Mouse (Mus musculus): ENCODE measurements around the gene Gucd1. TPM values are rescaled to one million over a fixed set of nuclear protein-coding genes. Genes with fewer than 3 reads are reported as not detected.

The Gucd1 gene
- total and polyA plus RNA-seq, 2 experiments = 115 to 166 TPM

GRCm38 (mm10) chr10:75520581-75520980 lies 2.8 kb upstream of the Gucd1 start:
- Histone ChIP-seq H3K9ac (ENCODE audit: low read depth, low read length) (no peak overlapping the region), H3K36me3 (ENCODE audit: control insufficient read depth, insufficient read depth, low read length) (peaks cover 22% of the 10 kb centered on the region), H3K4me1 (ENCODE audit: control insufficient read depth, insufficient read depth, low read length) (peaks cover 21% of the 10 kb centered on the region), H3K4me3 (ENCODE audit: insufficient read depth, low read depth, low read length) (no peak overlapping the region), H3K27me3 (ENCODE audit: control insufficient read depth, insufficient read depth, low read length) (no peaks in the 10 kb centered on the region), H3K79me2 (ENCODE audit: control insufficient read depth, insufficient read depth, low read length) (peaks cover 44% of the 10 kb centered on the region; the same call in 1 of the 2 replicates), H3K27ac (replicated peaks; ENCODE audit: insufficient read depth, low read depth, low read length) (no peak overlapping the region)
- TF ChIP-seq POLR2A (IDR thresholded peaks at IDR 0.05; ENCODE audit: extremely low read depth, insufficient read depth, low read length) (no peak), CTCF (IDR thresholded peaks at IDR 0.05; ENCODE audit: low read depth, low read length) (no peak)
- 92% methylated on average over 5 of the region's 5 CpGs for WGBS
- no peak for DNase-seq (ENCODE audit: extremely low read depth, low read depth, low spot score)

DNA sequence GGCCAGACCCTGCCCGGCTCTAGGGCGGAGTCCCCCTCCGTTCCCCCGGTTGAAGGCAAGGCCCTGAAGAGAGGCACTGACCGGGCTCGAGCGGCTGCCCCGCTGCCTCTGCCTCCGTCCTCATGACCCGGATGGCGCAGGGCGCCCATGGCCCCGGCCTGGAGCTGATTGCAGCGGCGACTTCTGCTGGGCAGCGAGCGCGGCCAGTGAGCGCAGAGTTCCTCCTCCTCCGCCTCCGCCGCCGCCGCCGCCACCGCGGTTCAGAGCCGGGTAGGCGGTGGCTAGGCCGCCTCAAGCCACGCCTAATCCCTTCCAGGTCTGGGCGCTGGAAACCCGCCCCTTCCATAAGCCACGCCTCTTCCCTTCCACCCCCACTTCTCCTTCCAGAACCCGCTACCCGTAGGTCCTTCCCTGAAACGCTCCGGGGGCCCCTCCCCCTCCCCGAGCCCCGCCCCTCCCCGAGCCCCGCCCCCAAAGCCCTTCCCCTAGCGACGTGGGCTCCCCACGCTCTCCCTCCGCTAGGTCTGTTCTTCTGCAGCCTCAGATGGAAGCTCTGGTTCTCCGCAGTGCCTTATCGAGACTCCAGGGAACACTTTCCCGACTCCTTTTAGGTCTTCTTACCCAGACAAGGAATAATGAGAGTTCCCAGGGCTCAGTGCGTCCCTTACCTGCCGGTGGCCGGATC lies 557 bp downstream of the Gucd1 start, which contains the start of gene Snrpd3:
Gene Snrpd3, plus strand, starts transcription at position 479 of the 685 bp plus-strand sequence.
- WGBS = 1% methylated on average over 43 of the region's 52 CpGs
- Histone ChIP-seq H3K4me1 (ENCODE audit: control insufficient read depth, insufficient read depth, low read length) (peaks cover 37% of the 10 kb centered on the region), H3K27me3 (ENCODE audit: control insufficient read depth, insufficient read depth, low read length) (no peaks in the 10 kb centered on the region), H3K27ac (replicated peaks; ENCODE audit: insufficient read depth, low read depth, low read length) (peak within 1 kb of the TSS; percentile 100), H3K4me3 (ENCODE audit: insufficient read depth, low read depth, low read length) (peak within 1 kb of the TSS; percentile 92), H3K79me2 (ENCODE audit: control insufficient read depth, insufficient read depth, low read length) (peaks cover 41% of the 10 kb centered on the region; the same call in 1 of the 2 replicates), H3K9ac (ENCODE audit: low read depth, low read length) (peak within 1 kb of the TSS; percentile 99), H3K36me3 (ENCODE audit: control insufficient read depth, insufficient read depth, low read length) (peaks cover 10% of the 10 kb centered on the region)
- peak; percentile 93 for DNase-seq (ENCODE audit: extremely low read depth, low read depth, low spot score)
- TF ChIP-seq CTCF (IDR thresholded peaks at IDR 0.05; ENCODE audit: low read depth, low read length) (no peak), POLR2A (IDR thresholded peaks at IDR 0.05; ENCODE audit: extremely low read depth, insufficient read depth, low read length) (peak; percentile 95)

DNA sequence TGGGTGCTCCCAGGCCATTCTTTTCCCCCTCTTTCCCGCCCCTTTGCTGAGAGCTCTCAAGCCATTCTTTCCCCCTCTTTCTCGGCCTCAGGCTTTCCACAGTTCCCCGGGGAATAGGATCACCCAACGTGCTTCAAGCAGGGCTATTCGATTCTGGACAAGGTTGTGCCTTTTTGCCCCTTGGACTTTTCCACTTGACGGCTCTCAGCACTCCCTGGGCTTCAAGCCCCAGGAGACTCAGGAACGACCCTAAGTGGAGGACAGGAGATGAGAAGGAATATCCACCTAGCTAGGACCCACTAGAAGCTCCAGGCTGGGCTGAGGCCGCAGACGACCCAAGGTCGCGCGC lies 1.1 kb downstream of the Gucd1 start:
- Histone ChIP-seq H3K27ac (replicated peaks; ENCODE audit: insufficient read depth, low read depth, low read length) (peak overlapping the region; percentile 100), H3K79me2 (ENCODE audit: control insufficient read depth, insufficient read depth, low read length) (peaks cover 39% of the 10 kb centered on the region; the same call in 1 of the 2 replicates), H3K36me3 (ENCODE audit: control insufficient read depth, insufficient read depth, low read length) (peaks cover 13% of the 10 kb centered on the region), H3K27me3 (ENCODE audit: control insufficient read depth, insufficient read depth, low read length) (no peaks in the 10 kb centered on the region), H3K4me3 (ENCODE audit: insufficient read depth, low read depth, low read length) (peak overlapping the region; percentile 92), H3K4me1 (ENCODE audit: control insufficient read depth, insufficient read depth, low read length) (peaks cover 38% of the 10 kb centered on the region), H3K9ac (ENCODE audit: low read depth, low read length) (peak overlapping the region; percentile 99)
- WGBS = under 1% methylated on average over 12 of the region's 12 CpGs
- TF ChIP-seq POLR2A (IDR thresholded peaks at IDR 0.05; ENCODE audit: extremely low read depth, insufficient read depth, low read length) = no peak
- TF ChIP-seq CTCF (IDR thresholded peaks at IDR 0.05; ENCODE audit: low read depth, low read length) = no peak
- no peak for DNase-seq (ENCODE audit: extremely low read depth, low read depth, low spot score)

- H3K4me1 ChIP-seq (ENCODE audit: control insufficient read depth, insufficient read depth, low read length) = peaks cover 43% of the 10 kb centered on the region
- DNase-seq (ENCODE audit: extremely low read depth, low read depth, low spot score) = peak; percentile 95
- 5% methylated on average over 8 of the region's 8 CpGs for whole genome bisulfite sequencing
- H3K79me2 ChIP-seq (ENCODE audit: control insufficient read depth, insufficient read depth, low read length) = peaks cover 39% of the 10 kb centered on the region; the same call in 1 of the 2 replicates
- peaks cover 18% of the 10 kb centered on the region for H3K36me3 ChIP-seq (ENCODE audit: control insufficient read depth, insufficient read depth, low read length)
- H3K9ac ChIP-seq (ENCODE audit: low read depth, low read length) = peak overlapping the region; percentile 99
- H3K4me3 ChIP-seq (ENCODE audit: insufficient read depth, low read depth, low read length) = peak overlapping the region; percentile 92
- TF ChIP-seq POLR2A (IDR thresholded peaks at IDR 0.05; ENCODE audit: extremely low read depth, insufficient read depth, low read length) = no peak
- TF ChIP-seq CTCF (IDR thresholded peaks at IDR 0.05; ENCODE audit: low read depth, low read length) = no peak
- H3K27ac ChIP-seq (replicated peaks; ENCODE audit: insufficient read depth, low read depth, low read length) = peak overlapping the region; percentile 100
- no peaks in the 10 kb centered on the region for H3K27me3 ChIP-seq (ENCODE audit: control insufficient read depth, insufficient read depth, low read length)
Measured at GRCm38 (mm10) chr10:75516038-75516723, 1.6 kb downstream of the Gucd1 start.

- DNase-seq (ENCODE audit: extremely low read depth, low read depth, low spot score) = peak; percentile 77
- Histone ChIP-seq H3K27ac (replicated peaks; ENCODE audit: insufficient read depth, low read depth, low read length) (peak overlapping the region; percentile 100), H3K27me3 (ENCODE audit: control insufficient read depth, insufficient read depth, low read length) (no peaks in the 10 kb centered on the region), H3K79me2 (ENCODE audit: control insufficient read depth, insufficient read depth, low read length) (peaks cover 35% of the 10 kb centered on the region; the same call in 1 of the 2 replicates), H3K4me1 (ENCODE audit: control insufficient read depth, insufficient read depth, low read length) (peaks cover 41% of the 10 kb centered on the region), H3K4me3 (ENCODE audit: insufficient read depth, low read depth, low read length) (peak overlapping the region; percentile 92), H3K36me3 (ENCODE audit: control insufficient read depth, insufficient read depth, low read length) (peaks cover 22% of the 10 kb centered on the region), H3K9ac (ENCODE audit: low read depth, low read length) (peak overlapping the region; percentile 99)
- TF ChIP-seq POLR2A (IDR thresholded peaks at IDR 0.05; ENCODE audit: extremely low read depth, insufficient read depth, low read length) = no peak
- no peak for TF ChIP-seq CTCF (IDR thresholded peaks at IDR 0.05; ENCODE audit: low read depth, low read length)
- WGBS = 23% methylated on average over 4 of the region's 4 CpGs
Measured at GRCm38 (mm10) chr10:75515216-75516037, 2.3 kb downstream of the Gucd1 start.

Measured in liver, adult 2 months (tissue).